Mouse (Mus musculus) limb, embryonic 14.5 days (tissue): ENCODE results near the gene Nptx1. TPM values are rescaled to one million over a fixed set of nuclear protein-coding genes. Genes with fewer than 3 reads are reported as not detected.
A peak's percentile ranks its signal among the peaks of the same experiment; 100 is the strongest.

Experiments used
- ATAC-seq: fragments of 200-750 bp; cut with Nextera tagmentation; 2 replicates; pipeline ENCODE4 v1.8.0; 2017; ENCODE audit warnings: low read depth, moderate number of reproducible peaks, moderate TSS enrichment; ENCODE audit not compliant: low FRiP score
- DNase-seq: peaks from one replicate; pipeline ENCODE4 v3.0.0-alpha.2; 2015; ENCODE audit warnings: low spot score
- H3K27ac ChIP-seq: fragments of 300-500 bp; sonication (generic); replicated peaks from 2 replicates; pipeline ENCODE4 v1.5.1; 2014; ENCODE audit warnings: low read depth, mild to moderate bottlenecking, low read length, moderate library complexity, mixed read lengths
- H3K27me3 ChIP-seq: fragments of 300-500 bp; sonication (generic); 2 replicates; pipeline ENCODE4 v1.6.1; 2014; ENCODE audit warnings: low read length, mixed read lengths; ENCODE audit not compliant: control insufficient read depth, insufficient read depth
- H3K36me3 ChIP-seq: fragments of 300-500 bp; sonication (generic); 2 replicates; pipeline ENCODE4 v1.6.1; 2014; ENCODE audit warnings: mild to moderate bottlenecking, low read length, moderate library complexity, mixed read lengths; ENCODE audit not compliant: control insufficient read depth, insufficient read depth
- H3K4me1 ChIP-seq: fragments of 300-500 bp; sonication (generic); 2 replicates; pipeline ENCODE4 v1.6.1; 2014; ENCODE audit warnings: antibody characterized with exemption, low read length, mixed read lengths; ENCODE audit not compliant: control insufficient read depth, insufficient read depth
- H3K4me2 ChIP-seq: fragments of 300-500 bp; sonication (generic); replicated peaks from 2 replicates; pipeline ENCODE4 v1.6.1; 2014; ENCODE audit warnings: low read depth, mild to moderate bottlenecking, low read length, moderate library complexity; ENCODE audit not compliant: severe bottlenecking
- H3K4me3 ChIP-seq: fragments of 300-500 bp; sonication (generic); replicated peaks from 2 replicates; pipeline ENCODE4 v1.5.1; 2014; ENCODE audit warnings: low read length
- H3K9ac ChIP-seq: fragments of 300-500 bp; sonication (generic); 2 replicates; pipeline ENCODE4 v1.6.1; 2014; ENCODE audit warnings: mild to moderate bottlenecking, low read depth, low read length, moderate library complexity; ENCODE audit not compliant: severe bottlenecking
- H3K9me3 ChIP-seq: fragments of 300-500 bp; sonication (generic); 2 replicates; pipeline ENCODE4 v1.6.1; 2016; ENCODE audit warnings: low read length; ENCODE audit not compliant: control insufficient read depth
- POLR2A ChIP-seq: fragments of 200-500 bp; IDR thresholded peaks from 2 replicates; pipeline ENCODE4 v1.8.0; 2012; ENCODE audit warnings: inconsistent platforms, mild to moderate bottlenecking, moderate library complexity, borderline replicate concordance; ENCODE audit not compliant: insufficient read depth, insufficient read length; ENCODE audit errors: extremely low read depth
- WGBS: fragments of 180-500 bp; shearing (Covaris S2); extraction: QIAGEN DNeasy Blood & Tissue Kit; methylation state at CpG from one replicate; pipeline ENCODE4 v1.1.7; 2014; 5-methylcytosine and 5-hydroxymethylcytosine counted together
- polyA plus RNA-seq, 2 experiments: library from polyadenylated mRNA; depleted of rRNA in 1 of 2; stranded (reverse) in 1 of 2; unstranded in 1 of 2; fragments of >200 nt; fragmentation: Nextera tagmentation in 1 of 2; extraction: Ambion mirVana in 1 of 2; gene quantifications; 2 replicates each; pipeline versions ENCODE4 v1.2.1 to v1.2.3; 2012 to 2014

Gene Nptx1
- polyA plus RNA-seq, 2 experiments, result 1.4 to 2.2 TPM

GRCm38 (mm10) chr11:119515823-119516676 is 31.5 kb downstream of the Nptx1 start:
- 79% methylated on average over 16 of the region's 16 CpGs for WGBS
- no peak overlapping the region for H3K4me2 ChIP-seq

GRCm38 (mm10) chr11:119514967-119515636 is 32.5 kb downstream of the Nptx1 start:
- peaks cover 17% of the 10 kb centered on the region for H3K4me1 ChIP-seq
- ATAC-seq (peak; percentile 23; the same call in 1 of the 2 replicates), DNase-seq (no peak)
- 4% methylated on average over 20 of the region's 21 CpGs for WGBS
- H3K27ac ChIP-seq, result no peak overlapping the region
- H3K27me3 ChIP-seq, result no peaks in the 10 kb centered on the region
- 0 out of 2 replicates have a peak overlapping the region, but pooled peaks have one; percentile 14 for H3K4me3 ChIP-seq
- no peak for TF ChIP-seq POLR2A
- peak overlapping the region; percentile 18; the same call in 1 of the 2 replicates for H3K9ac ChIP-seq
- peak overlapping the region; percentile 34 for H3K4me2 ChIP-seq
- H3K36me3 ChIP-seq, result no peaks in the 10 kb centered on the region
- no peaks in the 10 kb centered on the region for H3K9me3 ChIP-seq

More at GRCm38 (mm10) chr11:119515823-119516676, 31.5 kb downstream of the Nptx1 start:
- Histone ChIP-seq H3K36me3 (no peaks in the 10 kb centered on the region), H3K27me3 (no peaks in the 10 kb centered on the region), H3K4me3 (no peak overlapping the region), H3K27ac (no peak overlapping the region), H3K4me1 (peaks cover 17% of the 10 kb centered on the region), H3K9ac (no peak overlapping the region), H3K9me3 (no peaks in the 10 kb centered on the region)
- no peak for DNase-seq
- no peak for TF ChIP-seq POLR2A
- ATAC-seq, result no peak

- Histone ChIP-seq H3K4me2 (peak overlapping the region; percentile 34; the same call in 1 of the 2 replicates), H3K4me3 (no peak overlapping the region), H3K9ac (no peak overlapping the region), H3K36me3 (no peaks in the 10 kb centered on the region; the same call in 1 of the 2 replicates), H3K4me1 (peaks cover 17% of the 10 kb centered on the region), H3K27me3 (no peaks in the 10 kb centered on the region), H3K27ac (no peak overlapping the region), H3K9me3 (no peaks in the 10 kb centered on the region)
- WGBS, result 53% methylated on average over 16 of the region's 16 CpGs
- ATAC-seq (no peak), DNase-seq (no peak)
- no peak for TF ChIP-seq POLR2A
These were observed 33.3 kb downstream of the Nptx1 start for GRCm38 (mm10) chr11:119514108-119514860.

- Histone ChIP-seq H3K27me3 (no peaks in the 10 kb centered on the region), H3K27ac (no peak overlapping the region), H3K9ac (no peak overlapping the region), H3K4me2 (no peak overlapping the region), H3K36me3 (peaks cover 5% of the 10 kb centered on the region), H3K9me3 (no peaks in the 10 kb centered on the region), H3K4me3 (no peak overlapping the region), H3K4me1 (peaks cover 17% of the 10 kb centered on the region)
- no peak for ATAC-seq
- 31% methylated on average over 9 of the region's 9 CpGs for WGBS
- no peak for TF ChIP-seq POLR2A
- no peak for DNase-seq
These were observed 34.4 kb downstream of the Nptx1 start for GRCm38 (mm10) chr11:119513038-119513659.
